Mouse (Mus musculus): ENCODE results near the gene Gm28053. TPM values are rescaled to one million over a fixed set of nuclear protein-coding genes. Genes with fewer than 3 reads are reported as not detected.

Gm28053 gene
- polyA plus RNA-seq, 1 experiment from 2014 or later = 1.9 TPM

DNA sequence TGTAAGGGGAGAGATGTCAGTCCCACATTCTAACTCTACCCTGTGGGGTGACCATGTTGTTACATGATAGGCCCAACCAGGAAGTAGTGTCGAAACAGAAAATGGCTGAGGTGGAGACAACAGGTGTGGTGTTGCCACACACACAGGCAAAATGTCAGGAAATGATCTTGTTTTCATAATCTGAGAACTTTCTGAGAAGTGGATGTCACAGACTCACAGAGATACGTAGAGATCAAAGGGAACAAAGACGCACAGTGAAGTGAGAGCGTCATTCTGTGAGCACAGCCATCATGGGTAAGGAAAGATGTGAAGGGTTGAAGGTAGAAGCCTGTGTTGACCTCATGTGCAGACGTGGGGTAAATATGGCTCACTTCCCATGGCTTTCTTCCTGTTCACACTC, 9.4 kb downstream of the Gm28053 start:
- Histone ChIP-seq H3K9me3 (ENCODE audit: control insufficient read depth, low read depth, low read length) (no peaks in the 10 kb centered on the region), H3K27ac (ENCODE audit: low read length) (no peak overlapping the region), H3K4me1 (ENCODE audit: control insufficient read depth, insufficient read depth, low read length) (0 out of 2 replicates have a peak, but pooled peaks cover 9% of the 10 kb centered on the region), H3K9ac (replicated peaks; ENCODE audit: low read depth, low read length) (no peak overlapping the region), H3K36me3 (ENCODE audit: control insufficient read depth, insufficient read depth, low read length) (no peaks in the 10 kb centered on the region), H3K4me2 (replicated peaks; ENCODE audit: low read depth, low read length) (no peak overlapping the region), H3K4me3 (ENCODE audit: low read depth, low read length) (no peak overlapping the region), H3K27me3 (ENCODE audit: control insufficient read depth, insufficient read depth, low read length) (no peaks in the 10 kb centered on the region)
- no peak for ATAC-seq (ENCODE audit: insufficient number of reproducible peaks, insufficient read depth, low FRiP score, low read depth)
- WGBS = 86% methylated on average over 5 of the region's 5 CpGs

DNA sequence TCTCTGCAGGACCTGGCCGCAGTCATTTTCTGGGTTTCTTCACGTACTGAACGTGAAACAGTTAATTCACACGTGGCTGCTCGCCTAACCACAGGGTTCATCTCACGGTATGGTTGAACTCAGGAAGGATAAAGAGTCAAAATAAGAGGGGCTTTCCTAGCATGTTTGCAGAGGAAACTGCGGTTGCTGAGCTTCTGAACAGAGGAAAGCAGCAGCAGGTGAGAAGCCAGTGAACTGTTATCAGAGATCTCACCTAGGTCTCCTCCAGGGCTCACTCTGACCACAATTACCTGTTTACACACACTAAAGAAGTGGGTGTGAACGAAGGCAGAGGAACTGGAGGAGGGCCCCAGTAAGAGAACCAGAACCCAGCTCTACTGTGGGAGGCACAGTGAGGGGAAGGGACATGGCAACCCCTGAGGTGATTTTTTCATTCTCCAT, 14.5 kb downstream of the Gm28053 start:
- Histone ChIP-seq H3K4me1 (ENCODE audit: control insufficient read depth, insufficient read depth, low read length) (no peaks in the 10 kb centered on the region), H3K4me2 (replicated peaks; ENCODE audit: low read depth, low read length) (no peak overlapping the region), H3K36me3 (ENCODE audit: control insufficient read depth, insufficient read depth, low read length) (no peaks in the 10 kb centered on the region), H3K9ac (replicated peaks; ENCODE audit: low read depth, low read length) (no peak overlapping the region), H3K27me3 (ENCODE audit: control insufficient read depth, insufficient read depth, low read length) (no peaks in the 10 kb centered on the region), H3K4me3 (ENCODE audit: low read depth, low read length) (no peak overlapping the region), H3K27ac (ENCODE audit: low read length) (no peak overlapping the region), H3K9me3 (ENCODE audit: control insufficient read depth, low read depth, low read length) (no peaks in the 10 kb centered on the region)
- WGBS = 40% methylated on average over 8 of the region's 8 CpGs
- ATAC-seq (ENCODE audit: insufficient number of reproducible peaks, insufficient read depth, low FRiP score, low read depth) = no peak

DNA sequence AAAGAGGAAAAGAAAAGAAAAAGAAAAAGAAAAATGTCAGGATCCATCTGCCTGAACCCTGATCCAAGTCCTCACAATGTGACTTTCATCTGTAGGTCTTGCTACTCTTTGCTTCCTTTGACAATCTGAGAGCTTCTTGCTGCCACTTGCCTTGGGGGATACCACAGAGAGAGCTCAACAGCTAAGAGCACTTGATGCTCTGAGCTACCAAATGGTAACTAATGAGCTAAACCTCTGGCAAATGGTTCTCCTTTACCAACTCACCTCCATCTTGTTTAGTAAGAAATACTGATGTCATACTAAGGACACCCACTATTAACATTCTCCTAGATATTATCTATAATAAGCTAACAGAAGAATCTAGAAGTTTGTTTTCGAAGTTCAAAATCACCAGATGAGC, 15.3 kb downstream of the Gm28053 start:
- Histone ChIP-seq H3K9ac (replicated peaks; ENCODE audit: low read depth, low read length) (no peak overlapping the region), H3K27ac (ENCODE audit: low read length) (no peak overlapping the region), H3K4me2 (replicated peaks; ENCODE audit: low read depth, low read length) (no peak overlapping the region), H3K4me3 (ENCODE audit: low read depth, low read length) (no peak overlapping the region), H3K9me3 (ENCODE audit: control insufficient read depth, low read depth, low read length) (no peaks in the 10 kb centered on the region), H3K4me1 (ENCODE audit: control insufficient read depth, insufficient read depth, low read length) (no peaks in the 10 kb centered on the region), H3K27me3 (ENCODE audit: control insufficient read depth, insufficient read depth, low read length) (no peaks in the 10 kb centered on the region), H3K36me3 (ENCODE audit: control insufficient read depth, insufficient read depth, low read length) (no peaks in the 10 kb centered on the region)
- WGBS = 87% methylated on average over 1 of the region's 1 CpGs
- no peak for ATAC-seq (ENCODE audit: insufficient number of reproducible peaks, insufficient read depth, low FRiP score, low read depth)

DNA sequence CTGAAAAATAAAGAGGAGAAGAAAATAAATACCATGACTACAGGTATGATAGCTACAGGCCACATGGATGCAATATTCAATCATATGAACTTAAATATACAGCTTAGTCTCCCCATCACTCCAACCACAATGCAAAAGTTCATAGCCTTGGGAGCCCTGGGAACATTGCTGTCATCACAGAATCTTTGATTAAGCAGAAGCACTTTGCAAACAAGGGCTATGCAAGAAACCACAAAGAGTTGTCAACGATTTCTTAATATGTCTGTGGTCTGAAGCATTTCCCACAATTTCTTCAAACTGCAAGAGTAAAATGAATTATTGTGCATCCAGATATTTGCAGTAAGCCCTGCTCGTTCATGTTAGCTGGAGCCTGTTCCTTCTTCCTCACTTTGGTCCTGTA, 18.6 kb downstream of the Gm28053 start:
- 81% methylated on average over 2 of the region's 2 CpGs for WGBS
- ATAC-seq (ENCODE audit: insufficient number of reproducible peaks, insufficient read depth, low FRiP score, low read depth) = no peak

DNA sequence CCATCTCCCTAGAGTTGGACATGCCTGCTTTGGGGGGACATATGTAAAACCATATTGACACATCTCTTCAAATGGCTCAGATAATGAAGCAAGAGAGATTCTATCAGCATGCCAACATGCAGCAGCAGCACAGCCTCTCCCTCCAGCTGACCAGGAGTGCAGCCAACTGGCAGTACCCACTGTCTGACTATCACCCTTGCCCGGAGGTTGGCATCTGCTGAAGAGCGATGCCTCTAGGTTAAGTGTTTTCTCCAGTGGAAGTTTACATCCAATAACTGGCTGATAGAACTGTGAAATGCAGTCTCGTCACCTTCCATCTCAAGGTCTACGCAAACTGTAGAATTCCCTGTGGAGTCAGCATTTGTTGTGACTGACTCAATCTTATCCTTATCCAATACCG, 19.3 kb downstream of the Gm28053 start:
- no peak overlapping the region for H3K9ac ChIP-seq (replicated peaks; ENCODE audit: low read depth, low read length)
- peaks cover 13% of the 10 kb centered on the region for H3K4me1 ChIP-seq (ENCODE audit: control insufficient read depth, insufficient read depth, low read length)
- no peak overlapping the region for H3K4me3 ChIP-seq (ENCODE audit: low read depth, low read length)
- peaks cover 6% of the 10 kb centered on the region; the same call in 1 of the 2 replicates for H3K27me3 ChIP-seq (ENCODE audit: control insufficient read depth, insufficient read depth, low read length)
- H3K9me3 ChIP-seq (ENCODE audit: control insufficient read depth, low read depth, low read length) = no peaks in the 10 kb centered on the region
- H3K36me3 ChIP-seq (ENCODE audit: control insufficient read depth, insufficient read depth, low read length) = no peaks in the 10 kb centered on the region
- no peak overlapping the region for H3K4me2 ChIP-seq (replicated peaks; ENCODE audit: low read depth, low read length)
- WGBS = 92% methylated on average over 5 of the region's 5 CpGs
- no peak for ATAC-seq (ENCODE audit: insufficient number of reproducible peaks, insufficient read depth, low FRiP score, low read depth)
- no peak overlapping the region for H3K27ac ChIP-seq (ENCODE audit: low read length)

More for the DNA sequence above, 18.6 kb downstream of the Gm28053 start:
- no peak overlapping the region for H3K9ac ChIP-seq (replicated peaks; ENCODE audit: low read depth, low read length)
- H3K4me2 ChIP-seq (replicated peaks; ENCODE audit: low read depth, low read length) = no peak overlapping the region
- H3K36me3 ChIP-seq (ENCODE audit: control insufficient read depth, insufficient read depth, low read length) = no peaks in the 10 kb centered on the region
- no peaks in the 10 kb centered on the region for H3K9me3 ChIP-seq (ENCODE audit: control insufficient read depth, low read depth, low read length)
- H3K4me1 ChIP-seq (ENCODE audit: control insufficient read depth, insufficient read depth, low read length) = peaks cover 7% of the 10 kb centered on the region; the same call in 1 of the 2 replicates
- H3K4me3 ChIP-seq (ENCODE audit: low read depth, low read length) = no peak overlapping the region
- no peak overlapping the region for H3K27ac ChIP-seq (ENCODE audit: low read length)
- peaks cover 2% of the 10 kb centered on the region; the same call in 1 of the 2 replicates for H3K27me3 ChIP-seq (ENCODE audit: control insufficient read depth, insufficient read depth, low read length)

DNA sequence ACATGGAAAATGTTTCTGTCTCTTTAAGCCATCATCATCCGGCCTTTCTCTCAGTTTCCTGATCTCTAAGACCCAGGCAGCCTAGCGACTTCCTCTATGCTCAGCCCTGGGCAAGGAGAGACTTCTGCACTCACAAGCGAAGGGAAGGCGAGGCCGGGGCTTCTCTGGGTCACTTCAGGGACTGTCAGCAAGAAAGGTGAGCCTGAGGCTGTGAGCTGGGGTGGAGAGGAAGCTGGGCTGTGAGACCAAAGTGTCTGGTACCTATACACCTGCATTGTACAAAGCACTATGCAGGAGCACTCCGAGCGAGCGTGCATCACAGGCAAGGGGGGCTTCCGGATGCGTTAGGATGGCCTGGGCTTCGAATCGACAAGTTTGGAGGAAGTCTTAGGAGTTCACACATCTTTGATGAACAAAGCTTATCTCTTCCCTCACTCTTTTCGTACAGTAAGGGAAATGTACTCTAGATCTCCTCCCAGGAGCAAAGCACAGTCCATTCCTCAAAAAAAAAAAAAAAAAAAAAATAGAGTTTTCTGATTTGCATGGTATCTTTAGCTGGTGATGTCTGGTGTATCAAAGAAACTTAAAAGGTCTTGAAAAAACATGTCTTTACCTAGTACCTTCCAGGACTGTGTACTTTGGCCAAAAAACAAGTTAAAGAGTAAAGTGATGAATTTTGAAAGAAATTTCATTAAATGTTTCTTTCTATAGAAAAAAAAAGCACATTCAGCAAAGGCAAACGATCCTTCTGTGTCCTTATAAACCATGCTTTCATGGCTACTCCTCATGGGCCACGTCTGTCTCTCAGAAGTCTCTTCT, 20.8 kb downstream of the Gm28053 start, which contains the start of gene Gimap1:
Gene Gimap1, plus strand, starts transcription at position 94 of the 819 bp plus-strand sequence.
- no peaks in the 10 kb centered on the region for H3K9me3 ChIP-seq (ENCODE audit: control insufficient read depth, low read depth, low read length)
- 0 out of 2 replicates have a peak within 1 kb of the TSS, but pooled peaks have one; percentile 36 for H3K27ac ChIP-seq (ENCODE audit: low read length)
- H3K9ac ChIP-seq (replicated peaks; ENCODE audit: low read depth, low read length) = no peak within 1 kb of the TSS
- no peaks in the 10 kb centered on the region for H3K36me3 ChIP-seq (ENCODE audit: control insufficient read depth, insufficient read depth, low read length)
- peaks cover 9% of the 10 kb centered on the region; the same call in 1 of the 2 replicates for H3K27me3 ChIP-seq (ENCODE audit: control insufficient read depth, insufficient read depth, low read length)
- peaks cover 17% of the 10 kb centered on the region for H3K4me1 ChIP-seq (ENCODE audit: control insufficient read depth, insufficient read depth, low read length)
- no peak within 1 kb of the TSS; the same call in 1 of the 2 replicates for H3K4me3 ChIP-seq (ENCODE audit: low read depth, low read length)
- 0 out of 2 replicates have a peak within 1 kb of the TSS, but pooled peaks have one; percentile 14 for H3K4me2 ChIP-seq (replicated peaks; ENCODE audit: low read depth, low read length)
- 70% methylated on average over 15 of the region's 15 CpGs for WGBS
- no peak for ATAC-seq (ENCODE audit: insufficient number of reproducible peaks, insufficient read depth, low FRiP score, low read depth)

DNA sequence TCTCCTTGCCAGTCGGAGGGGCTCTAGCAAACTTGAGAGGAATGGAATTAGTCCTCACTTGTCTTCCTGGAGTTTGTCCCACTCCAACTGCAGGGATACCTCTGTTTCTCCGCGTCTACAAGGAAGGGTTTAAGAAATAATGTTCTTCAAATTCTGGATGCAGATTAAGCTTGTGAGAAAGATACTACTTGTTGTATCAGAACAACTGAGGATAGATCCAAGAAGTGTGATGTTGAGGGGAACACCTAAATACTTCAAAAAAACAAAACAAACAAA, 21.3 kb downstream of the Gm28053 start:
- no peak overlapping the region for H3K27ac ChIP-seq (ENCODE audit: low read length)
- no peaks in the 10 kb centered on the region for H3K9me3 ChIP-seq (ENCODE audit: control insufficient read depth, low read depth, low read length)
- no peak for ATAC-seq (ENCODE audit: insufficient number of reproducible peaks, insufficient read depth, low FRiP score, low read depth)
- no peak overlapping the region; the same call in 1 of the 2 replicates for H3K4me3 ChIP-seq (ENCODE audit: low read depth, low read length)
- H3K27me3 ChIP-seq (ENCODE audit: control insufficient read depth, insufficient read depth, low read length) = peaks cover 9% of the 10 kb centered on the region; the same call in 1 of the 2 replicates
- no peak overlapping the region for H3K4me2 ChIP-seq (replicated peaks; ENCODE audit: low read depth, low read length)
- no peaks in the 10 kb centered on the region for H3K36me3 ChIP-seq (ENCODE audit: control insufficient read depth, insufficient read depth, low read length)
- H3K9ac ChIP-seq (replicated peaks; ENCODE audit: low read depth, low read length) = no peak overlapping the region
- 89% methylated on average over 3 of the region's 3 CpGs for WGBS
- peaks cover 17% of the 10 kb centered on the region for H3K4me1 ChIP-seq (ENCODE audit: control insufficient read depth, insufficient read depth, low read length)

DNA sequence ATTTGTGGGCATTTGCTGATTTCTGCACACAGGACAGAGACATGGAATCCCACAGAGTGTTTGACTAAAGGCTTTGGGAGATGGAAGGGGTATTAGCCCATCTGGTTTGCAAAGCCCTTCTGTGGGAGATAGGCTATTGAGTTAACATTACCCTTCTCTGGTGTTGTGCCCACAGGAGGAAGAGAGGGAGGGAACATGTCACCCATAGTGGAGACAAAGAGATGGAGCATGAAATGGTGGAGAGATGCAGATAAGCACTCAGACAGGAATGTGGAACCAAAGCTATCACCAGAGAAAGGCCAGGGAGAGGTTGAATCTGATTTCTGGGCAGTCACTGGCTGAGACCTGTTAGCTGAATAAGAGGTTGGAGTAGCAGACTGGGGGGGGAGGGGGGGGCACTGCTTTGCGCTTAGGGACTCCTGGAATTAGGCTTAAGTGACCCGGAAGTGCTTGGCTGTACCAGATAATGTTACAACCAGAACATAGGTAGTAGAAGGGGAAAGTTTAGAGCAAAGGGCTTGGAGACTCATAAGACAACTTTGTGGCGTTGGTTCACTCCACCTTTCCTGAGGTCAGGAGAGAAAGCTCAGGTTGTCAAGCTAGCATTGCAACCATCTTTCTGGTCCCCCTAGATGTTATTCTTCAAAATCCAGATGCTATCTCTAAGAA, 22.2 kb downstream of the Gm28053 start:
- peak overlapping the region; percentile 61 for H3K27ac ChIP-seq (ENCODE audit: low read length)
- H3K27me3 ChIP-seq (ENCODE audit: control insufficient read depth, insufficient read depth, low read length) = peaks cover 9% of the 10 kb centered on the region; the same call in 1 of the 2 replicates
- H3K9ac ChIP-seq (replicated peaks; ENCODE audit: low read depth, low read length) = no peak overlapping the region
- 61% methylated on average over 3 of the region's 3 CpGs for WGBS
- peak overlapping the region; percentile 22 for H3K4me2 ChIP-seq (replicated peaks; ENCODE audit: low read depth, low read length)
- H3K4me3 ChIP-seq (ENCODE audit: low read depth, low read length) = no peak overlapping the region
- no peaks in the 10 kb centered on the region for H3K9me3 ChIP-seq (ENCODE audit: control insufficient read depth, low read depth, low read length)
- no peak for ATAC-seq (ENCODE audit: insufficient number of reproducible peaks, insufficient read depth, low FRiP score, low read depth)
- no peaks in the 10 kb centered on the region for H3K36me3 ChIP-seq (ENCODE audit: control insufficient read depth, insufficient read depth, low read length)
- peaks cover 17% of the 10 kb centered on the region for H3K4me1 ChIP-seq (ENCODE audit: control insufficient read depth, insufficient read depth, low read length)

Measured in stomach, embryonic 14.5 days (tissue).